Mouse (Mus musculus) heart, embryonic 12.5 days (tissue): ENCODE results near the gene Gm10644. TPM values are rescaled to one million over a fixed set of nuclear protein-coding genes. Genes with fewer than 3 reads are reported as not detected.

Experiments used
- ATAC-seq: fragments of 200-750 bp; cut with Nextera tagmentation; 2 replicates; pipeline ENCODE4 v1.8.0; 2017; ENCODE audit warnings: moderate TSS enrichment, moderate library complexity; ENCODE audit not compliant: insufficient number of reproducible peaks, low FRiP score
- H3K27ac ChIP-seq: fragments of 300-500 bp; sonication (generic); 2 replicates; pipeline ENCODE4 v1.5.1; 2016; ENCODE audit warnings: mild to moderate bottlenecking, moderate library complexity; ENCODE audit not compliant: poor library complexity, severe bottlenecking
- H3K27me3 ChIP-seq: fragments of 300-500 bp; sonication (generic); replicated peaks from 2 replicates; pipeline ENCODE4 v1.6.1; 2016; ENCODE audit warnings: mild to moderate bottlenecking, moderate library complexity
- H3K36me3 ChIP-seq: fragments of 300-500 bp; sonication (generic); 2 replicates; pipeline ENCODE4 v1.6.1; 2016; ENCODE audit warnings: mild to moderate bottlenecking, moderate library complexity
- H3K4me1 ChIP-seq: fragments of 300-500 bp; sonication (generic); replicated peaks from 2 replicates; pipeline ENCODE4 v1.6.1; 2016; ENCODE audit warnings: mild to moderate bottlenecking
- H3K4me2 ChIP-seq: fragments of 300-500 bp; sonication (generic); 2 replicates; pipeline ENCODE4 v1.6.1; 2016; ENCODE audit warnings: mild to moderate bottlenecking, moderate library complexity
- H3K4me3 ChIP-seq: fragments of 300-500 bp; sonication (generic); 2 replicates; pipeline ENCODE4 v1.5.1; 2016; ENCODE audit warnings: mild to moderate bottlenecking
- H3K9ac ChIP-seq: fragments of 300-500 bp; sonication (generic); 2 replicates; pipeline ENCODE4 v1.6.1; 2016; ENCODE audit warnings: mild to moderate bottlenecking, moderate library complexity
- H3K9me3 ChIP-seq: fragments of 300-500 bp; sonication (generic); replicated peaks from 2 replicates; pipeline ENCODE4 v1.6.1; 2016; ENCODE audit warnings: mild to moderate bottlenecking, moderate library complexity
- WGBS: fragments of 180-500 bp; shearing (Covaris S2); methylation state at CpG from one replicate; pipeline ENCODE4 v1.1.7; 2016; 5-methylcytosine and 5-hydroxymethylcytosine counted together
- microRNA-seq: library from miRNA; unstranded; fragments of <30 nt; microRNA quantifications from one replicate; pipeline ENCODE4, GENCODE M21; 2017
- polyA plus RNA-seq: library from polyadenylated mRNA; unstranded; fragments of >200 nt; fragmentation: Nextera tagmentation; extraction: Ambion mirVana; gene quantifications from 2 replicates; pipeline ENCODE4 v1.2.1, GENCODE M21; 2016

Gene Gm10644
- polyA plus RNA-seq, 1 experiment from 2014 or later: 0.34 TPM

DNA sequence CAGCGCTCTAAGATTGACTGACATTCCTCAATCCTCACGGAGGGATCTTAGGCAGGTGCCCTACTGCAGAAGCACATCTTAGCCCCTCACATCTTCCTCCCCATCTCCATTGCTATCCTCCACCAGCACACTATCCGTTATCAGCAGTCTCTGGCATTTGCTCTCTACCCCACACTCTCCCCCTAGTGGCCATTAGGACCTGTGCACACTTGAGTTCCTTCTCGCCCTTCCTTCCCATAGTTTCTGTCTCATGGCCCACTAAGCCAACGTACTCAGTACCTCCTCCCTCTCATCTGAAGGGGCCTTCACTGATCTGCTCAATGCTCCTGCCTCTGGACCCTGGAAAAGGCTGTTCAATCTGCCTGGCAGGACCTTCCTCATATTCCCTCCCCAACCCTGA lies 59.1 kb downstream of the Gm10644 start:
- H3K27me3 ChIP-seq: peaks cover 36% of the 10 kb centered on the region
- ATAC-seq: no peak
- WGBS: 4% methylated on average over 5 of the region's 5 CpGs
- no peak overlapping the region for H3K9ac ChIP-seq
- H3K4me3 ChIP-seq: no peak overlapping the region
- no peaks in the 10 kb centered on the region for H3K9me3 ChIP-seq
- H3K4me2 ChIP-seq: no peak overlapping the region
- H3K36me3 ChIP-seq: no peaks in the 10 kb centered on the region
- no peak overlapping the region for H3K27ac ChIP-seq
- peaks cover 10% of the 10 kb centered on the region for H3K4me1 ChIP-seq

DNA sequence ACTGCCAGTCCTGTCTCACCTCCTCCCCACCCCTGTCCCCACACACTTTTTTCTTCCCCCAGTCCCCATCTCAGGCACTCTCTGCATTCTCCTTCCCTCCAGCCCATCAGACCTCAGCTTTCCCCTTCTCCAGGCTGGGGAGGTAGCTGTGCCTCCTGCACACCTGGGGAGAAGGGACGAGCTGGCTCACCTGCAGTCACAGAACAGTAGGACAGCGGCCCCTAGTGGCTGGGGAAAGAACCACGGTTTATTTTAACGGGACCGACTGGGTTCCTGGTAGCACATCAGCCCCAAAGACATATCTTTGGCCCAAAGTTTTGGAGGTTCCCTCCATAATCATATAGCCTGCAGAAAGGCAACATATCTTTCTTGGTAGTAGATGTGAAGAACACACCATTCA lies 61.1 kb downstream of the Gm10644 start:
- no peak overlapping the region for H3K27ac ChIP-seq
- no peak overlapping the region for H3K4me3 ChIP-seq
- no peak overlapping the region for H3K9ac ChIP-seq
- H3K9me3 ChIP-seq: no peaks in the 10 kb centered on the region
- no peak for ATAC-seq
- H3K4me1 ChIP-seq: peaks cover 10% of the 10 kb centered on the region
- peaks cover 36% of the 10 kb centered on the region for H3K27me3 ChIP-seq
- H3K36me3 ChIP-seq: no peaks in the 10 kb centered on the region
- no peak overlapping the region for H3K4me2 ChIP-seq
- WGBS: under 1% methylated on average over 5 of the region's 5 CpGs

DNA sequence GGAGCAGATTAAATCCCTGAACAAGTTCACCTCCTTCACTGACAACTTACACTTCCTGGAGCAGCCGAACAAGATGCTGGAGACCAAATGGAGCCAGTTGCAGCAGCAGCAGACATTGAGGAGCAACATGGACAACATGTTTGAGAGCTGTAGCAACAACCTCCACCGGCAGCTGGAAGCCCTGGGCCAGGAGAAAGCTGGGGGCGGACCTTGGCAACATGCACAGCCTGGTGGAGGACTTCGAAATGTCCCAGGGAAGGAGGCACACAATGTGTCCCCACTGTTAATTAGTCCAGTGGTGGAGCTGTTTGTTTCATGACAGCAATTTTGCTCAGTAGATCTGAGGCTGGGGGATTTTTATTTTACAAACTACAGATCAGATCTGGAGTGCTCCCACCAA lies 62.9 kb downstream of the Gm10644 start:
- H3K4me1 ChIP-seq: peaks cover 2% of the 10 kb centered on the region; the same call in 1 of the 2 replicates
- H3K27me3 ChIP-seq: peaks cover 36% of the 10 kb centered on the region
- no peak overlapping the region for H3K9ac ChIP-seq
- no peak overlapping the region for H3K4me2 ChIP-seq
- H3K4me3 ChIP-seq: no peak overlapping the region
- H3K27ac ChIP-seq: no peak overlapping the region
- no peak for ATAC-seq
- no peaks in the 10 kb centered on the region for H3K9me3 ChIP-seq
- H3K36me3 ChIP-seq: no peaks in the 10 kb centered on the region
- WGBS: 63% methylated on average over 4 of the region's 4 CpGs

DNA sequence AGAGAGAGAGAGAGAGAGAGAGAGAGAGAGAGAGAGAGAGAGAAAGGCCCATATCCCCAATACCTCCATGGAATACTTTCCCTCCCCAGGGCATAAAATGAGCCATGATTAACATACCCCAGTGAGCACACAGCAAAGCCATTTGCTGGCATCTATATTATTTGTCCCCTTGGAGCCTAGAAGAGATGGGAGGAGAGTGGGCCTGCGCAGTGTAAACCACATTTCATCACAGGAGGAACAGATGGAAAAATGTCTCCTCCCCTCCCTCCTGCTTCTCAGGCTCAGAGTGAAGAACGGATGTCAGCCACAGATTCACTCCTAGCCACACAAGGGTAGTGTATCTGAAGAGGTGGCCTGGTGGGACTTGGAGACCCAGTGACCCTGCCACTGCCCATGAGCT lies 66.6 kb downstream of the Gm10644 start:
- WGBS: 61% methylated on average over 2 of the region's 2 CpGs
- H3K9ac ChIP-seq: no peak overlapping the region
- no peak overlapping the region for H3K4me3 ChIP-seq
- no peaks in the 10 kb centered on the region for H3K9me3 ChIP-seq
- H3K4me2 ChIP-seq: no peak overlapping the region
- H3K4me1 ChIP-seq: no peaks in the 10 kb centered on the region
- H3K27ac ChIP-seq: no peak overlapping the region
- peaks cover 5% of the 10 kb centered on the region; the same call in 1 of the 2 replicates for H3K27me3 ChIP-seq
- no peaks in the 10 kb centered on the region for H3K36me3 ChIP-seq
- no peak for ATAC-seq

Small RNA genes within 50 kb of the gene (microRNA-seq; reads per million reads assigned to microRNA genes)
- gene Gm44330 (not detected), gene Gm44450 (not detected)

Other genes with a start within 250 kb of the Gm10644 start
- 117 and 128 TPM in 2 replicates for gene Ddx39, start 240.0 kb downstream of the Gm10644 start, polyA plus RNA-seq
- gene Adgre5, start 213.9 kb downstream of the Gm10644 start, polyA plus RNA-seq: 26.2 and 29.2 TPM in 2 replicates
- gene Adgrl1, start 55.1 kb downstream of the Gm10644 start, polyA plus RNA-seq: 11.2 and 11.4 TPM in 2 replicates
- 55.0 and 58.3 TPM in 2 replicates for gene Asf1b, start 302 bp upstream of the Gm10644 start, polyA plus RNA-seq
- gene Prkaca, start 17.8 kb upstream of the Gm10644 start, polyA plus RNA-seq: 216 and 234 TPM in 2 replicates
- gene Samd1, start 42.5 kb upstream of the Gm10644 start, polyA plus RNA-seq: 4.5 and 5.8 TPM in 2 replicates
- 0.22 and 0.54 TPM in 2 replicates for gene 1700067K01Rik, start 46.3 kb upstream of the Gm10644 start, polyA plus RNA-seq
- 0.30 TPM in 1 of 2 replicates, not detected in the other for gene 2210011C24Rik, start 57.0 kb upstream of the Gm10644 start, polyA plus RNA-seq
- gene Palm3, start 66.3 kb upstream of the Gm10644 start, polyA plus RNA-seq: 1.7 and 2.1 TPM in 2 replicates
- gene Il27ra, start 87.4 kb upstream of the Gm10644 start, polyA plus RNA-seq: 4.4 and 5.3 TPM in 2 replicates
- gene Rln3, start 89.8 kb upstream of the Gm10644 start, polyA plus RNA-seq: not detected in 2 replicates
- gene Gm10643, start 109.9 kb upstream of the Gm10644 start, polyA plus RNA-seq: 1.2 TPM in 2 replicates
- gene Rfx1, start 111.6 kb upstream of the Gm10644 start, polyA plus RNA-seq: 6.9 and 7.5 TPM in 2 replicates
- 10.5 and 11.4 TPM in 2 replicates for gene Dcaf15, start 149.6 kb upstream of the Gm10644 start, polyA plus RNA-seq
- 0.14 TPM in 1 of 2 replicates, not detected in the other for gene Podnl1, start 170.8 kb upstream of the Gm10644 start, polyA plus RNA-seq
- 17.7 and 18.1 TPM in 2 replicates for gene Cc2d1a, start 192.7 kb upstream of the Gm10644 start, polyA plus RNA-seq
- gene 4930432K21Rik, start 192.8 kb upstream of the Gm10644 start, polyA plus RNA-seq: 1.00 and 1.1 TPM in 2 replicates
- 1.7 and 3.0 TPM in 2 replicates for gene Nanos3, start 230.0 kb upstream of the Gm10644 start, polyA plus RNA-seq